Mouse (Mus musculus) central nervous system, embryonic 18 days (tissue): Measurements from ENCODE around the gene H2-T23. TPM values are rescaled to one million over a fixed set of nuclear protein-coding genes. Genes with fewer than 3 reads are reported as not detected.

ENCODE experiments used
- polyA plus RNA-seq: library from polyadenylated mRNA; depleted of rRNA; stranded (reverse); fragments of >200 nt; gene quantifications from 2 replicates; pipeline ENCODE4 v1.2.3, GENCODE M21; 2012; rRNA removed

H2-T23 gene
- polyA plus RNA-seq: 8.9 and 9.5 TPM in 2 replicates

DNA sequence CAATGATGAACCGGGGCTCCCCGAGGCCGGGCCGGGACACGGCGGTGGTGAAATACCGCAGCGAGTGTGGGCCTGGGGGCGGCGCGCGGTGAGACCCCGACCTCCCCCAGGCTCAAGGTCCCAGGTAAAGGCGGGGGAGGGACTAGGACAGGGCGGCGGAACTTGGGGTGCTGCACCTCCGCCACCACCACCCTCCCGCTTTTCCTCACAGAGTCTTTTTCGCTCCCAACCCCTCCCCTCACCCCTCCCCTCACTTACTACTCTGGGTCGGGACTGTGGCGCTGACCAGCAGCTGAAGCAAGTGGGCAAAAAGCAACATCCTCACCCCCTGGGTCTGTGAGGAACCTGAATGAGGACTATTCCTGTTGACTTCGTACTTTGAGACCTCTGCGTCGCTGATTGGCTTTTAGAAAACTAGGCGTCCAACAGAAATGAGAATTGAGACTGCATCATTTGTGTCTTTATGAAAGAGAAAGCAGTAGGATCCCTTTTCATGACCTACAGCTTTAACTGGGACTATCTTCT lies at the start of gene H2-T23:
H2-T23 (minus strand) TSS at position 505 of the 525 bp plus-strand sequence.

DNA sequence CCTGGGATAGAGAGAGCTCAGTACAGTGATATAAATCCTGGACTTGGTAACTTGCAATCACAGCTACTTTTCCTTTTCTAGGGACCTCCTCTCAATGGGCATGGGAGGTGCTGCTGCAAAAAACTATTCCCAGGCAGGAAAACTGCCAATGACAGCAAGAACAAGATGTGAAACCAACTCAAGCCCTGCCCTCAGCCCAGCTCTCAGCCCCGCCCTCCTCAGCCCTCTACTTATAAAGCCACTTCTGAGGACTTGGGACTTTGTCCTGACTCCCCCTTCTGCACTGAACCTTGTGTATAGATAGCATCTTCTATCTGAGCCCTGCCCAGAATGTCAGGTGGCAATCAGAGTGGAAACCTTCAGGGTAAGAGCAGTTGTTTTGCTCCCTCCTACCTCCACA lies 25.7 kb upstream of the H2-T23 start, which contains the start of gene Gm11127:
Gm11127 (minus strand) TSS at position 10 of the 400 bp plus-strand sequence.

DNA sequence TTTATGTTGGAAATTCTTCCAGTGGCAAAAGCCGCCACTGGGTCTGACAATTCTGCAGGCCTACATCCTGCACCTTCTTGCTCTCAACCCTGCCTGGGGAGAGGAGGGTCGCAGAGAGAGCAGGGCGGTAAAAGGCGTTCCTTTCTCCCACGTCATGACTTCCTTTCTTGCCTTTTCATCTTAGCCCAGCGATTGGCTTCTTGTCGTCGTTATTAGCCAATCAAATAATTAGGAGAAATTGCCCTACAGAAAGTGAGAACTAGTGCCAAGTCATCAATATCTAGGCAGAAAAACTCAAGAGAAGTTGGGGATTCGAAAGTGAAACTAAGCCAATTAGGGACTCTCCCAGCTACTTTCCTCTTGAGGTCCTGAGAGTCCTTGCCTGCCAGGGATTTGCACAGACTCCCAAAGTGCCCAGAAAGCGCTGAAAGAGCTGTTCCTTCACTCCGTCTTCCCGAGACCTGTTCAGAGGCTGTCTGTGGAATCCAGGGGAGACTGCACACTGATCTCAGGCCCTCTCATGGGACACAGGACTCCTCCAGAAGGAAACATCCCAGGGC lies 10.0 kb upstream of the H2-T23 start, which contains the start of the genes H2-T22 and Gm6034:
H2-T22 (minus strand) TSS at position 138 of the 560 bp plus-strand sequence.
Gm6034 (plus strand) TSS at position 352 of the 560 bp plus-strand sequence.

DNA sequence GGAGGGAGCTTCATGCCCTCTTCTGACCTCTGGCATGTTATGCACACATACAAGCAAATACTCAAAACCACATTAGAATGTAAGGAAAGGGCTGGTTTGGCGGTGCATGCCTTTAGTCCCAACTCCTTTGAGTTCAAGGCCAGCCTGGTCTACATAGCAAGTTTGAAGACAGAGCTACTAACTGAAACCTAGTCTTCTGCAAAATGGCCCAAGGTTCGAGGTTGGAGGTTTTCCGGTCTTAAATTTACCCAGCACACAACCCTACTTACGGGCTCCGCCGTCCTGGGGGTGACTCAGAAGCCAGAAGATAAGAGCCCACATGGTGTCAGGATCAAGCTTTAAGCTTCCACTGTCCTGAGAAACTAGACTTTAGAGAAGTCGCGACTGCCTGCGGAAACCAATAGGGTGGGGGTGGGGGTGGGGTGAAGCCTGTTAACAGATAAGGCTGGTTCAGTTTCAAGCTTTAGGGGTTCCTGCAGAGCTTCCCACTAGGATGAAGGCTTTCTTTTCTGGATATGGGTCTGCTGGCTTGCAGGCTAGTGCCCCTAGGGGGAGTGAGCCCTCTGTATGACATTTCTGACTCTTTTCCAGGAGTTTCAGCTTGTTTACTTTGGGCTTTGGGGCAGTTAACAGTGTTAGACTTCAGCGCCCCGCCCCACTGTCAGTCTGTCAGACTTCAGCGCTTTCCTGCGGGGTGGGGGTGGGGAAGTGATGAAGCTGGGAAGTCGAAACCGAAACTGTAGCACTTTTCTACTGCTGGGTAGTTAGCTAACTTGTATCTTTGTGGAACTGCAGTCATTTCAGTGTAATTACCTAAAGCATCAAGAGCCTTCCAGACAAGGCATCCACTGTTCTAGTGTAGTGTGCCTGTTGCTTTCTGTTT lies 12.2 kb downstream of the H2-T23 start, which contains the start of gene H2-T24:
H2-T24 (minus strand) TSS at position 370 of the 883 bp plus-strand sequence.

Other genes starting within 250 kb of the H2-T23 start
- gene Ier3, start 211.2 kb downstream of the H2-T23 start, polyA plus RNA-seq: 7.9 and 9.5 TPM in 2 replicates
- gene Flot1, start 209.6 kb downstream of the H2-T23 start, polyA plus RNA-seq: 149 and 160 TPM in 2 replicates
- 2,694 and 2,976 TPM in 2 replicates for gene Tubb5, start 194.5 kb downstream of the H2-T23 start, polyA plus RNA-seq
- 15.9 and 16.6 TPM in 2 replicates for gene Mdc1, start 191.3 kb downstream of the H2-T23 start, polyA plus RNA-seq
- 18.0 and 21.4 TPM in 2 replicates for gene Nrm, start 171.5 kb downstream of the H2-T23 start, polyA plus RNA-seq
- 29.3 and 32.5 TPM in 2 replicates for gene Ppp1r18, start 167.3 kb downstream of the H2-T23 start, polyA plus RNA-seq
- gene Dhx16, start 153.0 kb downstream of the H2-T23 start, polyA plus RNA-seq: 47.6 and 53.6 TPM in 2 replicates
- 93.8 and 104 TPM in 2 replicates for gene 2310061I04Rik, start 135.4 kb downstream of the H2-T23 start, polyA plus RNA-seq
- 448 and 535 TPM in 2 replicates for gene Atat1, start 122.8 kb downstream of the H2-T23 start, polyA plus RNA-seq
- 52.4 and 53.0 TPM in 2 replicates for gene Mrps18b, start 116.5 kb downstream of the H2-T23 start, polyA plus RNA-seq
- gene Ppp1r10, start 116.4 kb downstream of the H2-T23 start, polyA plus RNA-seq: 37.8 and 40.7 TPM in 2 replicates
- gene Abcf1, start 63.1 kb downstream of the H2-T23 start, polyA plus RNA-seq: 77.3 and 77.5 TPM in 2 replicates
- 45.2 and 54.4 TPM in 2 replicates for gene Gnl1, start 53.0 kb downstream of the H2-T23 start, polyA plus RNA-seq
- gene Prr3, start 52.6 kb downstream of the H2-T23 start, polyA plus RNA-seq: 72.9 and 85.4 TPM in 2 replicates
- 0.26 and 0.44 TPM in 2 replicates for gene H2-T24, start 12.3 kb downstream of the H2-T23 start, polyA plus RNA-seq
- 8.2 and 8.8 TPM in 2 replicates for gene H2-T22, start 9.9 kb upstream of the H2-T23 start, polyA plus RNA-seq
- not detected in 2 replicates for gene Gm6034, start 10.1 kb upstream of the H2-T23 start, polyA plus RNA-seq
- 0.04 TPM in 1 of 2 replicates, not detected in the other for gene Gm11127, start 25.5 kb upstream of the H2-T23 start, polyA plus RNA-seq
- gene Gm19684, start 88.8 kb upstream of the H2-T23 start, polyA plus RNA-seq: not detected in 2 replicates
- gene Gm7030, start 96.6 kb upstream of the H2-T23 start, polyA plus RNA-seq: not detected in 2 replicates
- gene Gm8909, start 135.7 kb upstream of the H2-T23 start, polyA plus RNA-seq: not detected in 2 replicates
- not detected in 2 replicates for gene H2-T3, start 157.4 kb upstream of the H2-T23 start, polyA plus RNA-seq
- 103 and 109 TPM in 2 replicates for gene Rpp21, start 225.2 kb upstream of the H2-T23 start, polyA plus RNA-seq
- gene Trim39, start 239.4 kb upstream of the H2-T23 start, polyA plus RNA-seq: 42.3 and 44.5 TPM in 2 replicates